Mouse (Mus musculus) kidney, adult 8-10 months (tissue): ENCODE data around the gene Sltm.
"Not testable (repeated sequence)": the region's sequence is repeated elsewhere in the genome, so short reads cannot be mapped to it uniquely, and the experiment has no call there.

ENCODE experiments used
- DNase-seq, 2 experiments: peaks; one replicate each; pipeline ENCODE4 v3.0.0; 2022

Sltm gene

DNA sequence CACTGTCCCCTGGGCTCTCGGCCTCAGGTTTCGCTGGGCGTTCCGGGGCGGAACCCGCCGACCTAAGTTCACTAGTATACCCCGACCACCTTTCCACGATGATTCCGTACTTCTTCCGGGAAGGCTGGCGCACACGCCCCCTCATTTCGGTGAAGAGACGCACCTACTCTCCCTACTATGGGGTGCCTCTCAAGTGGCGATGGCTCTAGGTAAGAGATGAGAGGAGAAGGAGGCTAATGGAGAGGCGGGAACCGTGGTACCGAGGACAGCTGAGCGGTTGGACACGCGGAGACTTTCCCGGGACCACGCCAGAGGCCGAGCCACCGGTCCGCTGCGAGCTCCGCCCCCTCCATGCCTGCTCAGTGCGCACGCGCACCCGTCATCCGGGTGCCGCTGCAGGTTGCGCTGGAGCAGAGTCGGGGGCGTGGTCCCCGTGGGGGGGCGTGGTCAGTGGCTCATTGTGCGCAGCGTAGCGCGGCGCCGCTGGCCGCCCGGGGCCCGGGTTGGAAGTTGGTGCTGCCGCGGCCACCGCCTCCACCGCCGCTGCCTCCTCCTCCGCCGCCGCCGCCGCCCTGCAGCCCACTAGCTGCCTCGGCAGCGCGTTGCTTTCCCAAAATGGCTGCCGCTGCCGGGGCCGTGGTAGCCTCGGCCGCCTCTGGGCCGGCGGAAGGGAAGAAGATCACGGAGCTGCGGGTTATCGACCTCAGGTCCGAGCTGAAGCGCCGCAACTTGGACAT, at the start of gene Sltm:
Sltm (plus strand) TSS at position 450 of the 737 bp plus-strand sequence.
- peak; percentile 99 for DNase-seq

- no peak for DNase-seq
Measured at GRCm38 (mm10) chr9:70493038-70493437, 49.5 kb upstream of the Sltm start.

DNA sequence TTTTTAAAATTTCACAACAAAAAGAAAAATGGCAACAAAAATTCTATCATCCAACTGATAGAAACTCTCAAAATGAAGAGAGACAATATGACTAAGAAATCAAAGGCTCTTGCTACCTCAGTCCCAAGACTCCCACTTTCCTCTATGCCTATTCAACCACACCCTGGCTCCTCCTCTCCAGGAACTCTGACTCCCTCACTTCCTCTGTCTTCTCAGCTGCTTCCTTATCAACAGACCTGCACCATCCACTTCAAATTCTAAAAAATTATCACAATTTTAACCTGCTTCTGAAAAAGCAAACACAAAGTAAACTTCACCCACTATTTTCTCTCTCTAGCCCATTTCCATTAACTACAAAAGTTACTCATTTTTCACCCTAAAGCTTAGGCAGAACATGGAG, 45.6 kb upstream of the Sltm start:
- no peak for DNase-seq

DNA sequence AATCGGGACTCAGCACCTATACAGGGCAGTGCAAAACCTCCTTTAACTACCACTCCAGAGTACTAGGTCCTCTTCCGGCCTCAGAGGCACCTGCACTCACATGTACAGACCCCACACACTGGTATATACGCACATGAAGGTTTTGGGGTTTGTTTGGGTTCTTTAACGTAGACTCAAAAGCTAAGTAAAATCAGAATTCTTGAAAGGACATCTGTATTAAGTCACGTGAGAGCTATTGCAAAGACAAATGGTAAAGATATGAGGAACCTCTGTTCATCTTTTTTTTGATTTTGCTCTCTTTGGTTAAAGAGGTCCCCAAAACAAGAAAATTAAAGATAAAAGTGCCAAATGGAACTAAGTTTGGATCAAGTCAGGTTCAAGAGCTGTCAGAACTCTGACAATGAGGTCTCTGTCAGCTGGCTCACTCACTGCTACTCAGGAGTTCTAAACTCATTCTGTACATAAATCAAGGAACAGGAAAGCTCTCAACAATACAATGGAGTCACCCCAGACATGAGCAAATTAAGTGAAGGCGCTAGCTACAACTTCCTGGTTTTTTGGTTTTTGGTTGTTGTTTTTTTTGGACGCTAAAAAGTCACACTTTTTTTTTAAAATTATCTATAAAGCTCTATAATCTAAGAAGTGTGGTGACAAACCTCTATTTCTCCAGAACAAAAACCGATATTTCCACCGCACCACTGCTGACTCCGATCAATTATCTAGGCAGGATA, 40.1 kb upstream of the Sltm start:
- no peak for DNase-seq

DNA sequence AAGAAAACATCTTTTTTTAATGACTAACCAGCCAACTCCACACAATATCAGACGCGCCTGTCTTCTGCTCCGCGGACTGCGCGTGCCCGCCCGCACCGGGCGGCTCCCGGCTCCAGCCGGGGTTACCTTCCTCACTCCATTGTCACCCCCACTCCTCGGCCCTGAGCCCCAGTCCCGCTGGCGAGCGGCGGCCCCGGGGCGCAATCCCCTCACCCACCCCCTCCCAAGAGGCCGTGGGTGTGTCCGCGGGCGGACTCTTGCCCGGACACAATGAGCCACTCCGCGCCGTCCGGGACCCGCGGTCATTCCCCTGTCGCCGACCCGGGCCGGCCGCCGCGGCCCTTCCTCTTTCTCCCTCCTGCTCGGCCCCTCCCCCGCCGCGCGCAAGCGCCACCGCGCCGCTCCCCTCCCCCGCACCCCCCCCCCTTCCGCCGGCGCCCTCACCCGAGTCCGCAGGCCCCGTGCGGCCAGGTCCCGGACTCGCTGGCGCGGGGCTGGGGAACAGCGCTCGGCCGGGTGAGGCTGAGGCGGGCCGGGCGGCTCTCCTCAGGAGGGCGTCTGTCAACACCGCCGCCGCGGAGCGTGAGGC, 39.4 kb upstream of the Sltm start:
- peak in 1 of 2 experiments; percentile 42 for DNase-seq

DNA sequence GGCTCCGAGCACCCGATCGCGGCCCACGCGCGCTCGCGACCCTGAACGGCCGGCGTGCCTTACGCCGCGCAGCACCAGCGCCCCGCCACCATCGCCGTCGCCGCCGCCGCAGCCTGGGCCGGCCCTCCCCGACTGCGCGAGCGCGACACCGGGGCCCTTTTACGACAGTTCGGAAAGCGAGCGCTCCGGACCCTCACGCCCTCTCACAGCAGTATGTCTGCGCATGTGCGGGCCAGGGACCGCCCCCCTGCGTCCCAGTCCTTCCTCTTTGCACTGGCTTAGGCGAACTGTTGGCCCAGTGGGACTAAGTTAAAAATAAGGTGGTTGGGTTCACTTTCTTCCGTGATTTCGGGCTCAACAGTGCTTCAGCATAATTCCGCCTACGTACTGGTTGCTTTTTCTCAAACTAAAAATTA, 38.9 kb upstream of the Sltm start, which contains the start of gene Rnf111:
Rnf111 (minus strand) TSS at position 100 of the 416 bp plus-strand sequence.
- DNase-seq: peak; percentile 97

- no peak for DNase-seq
Measured at GRCm38 (mm10) chr9:70506186-70506585, 36.4 kb upstream of the Sltm start.

DNA sequence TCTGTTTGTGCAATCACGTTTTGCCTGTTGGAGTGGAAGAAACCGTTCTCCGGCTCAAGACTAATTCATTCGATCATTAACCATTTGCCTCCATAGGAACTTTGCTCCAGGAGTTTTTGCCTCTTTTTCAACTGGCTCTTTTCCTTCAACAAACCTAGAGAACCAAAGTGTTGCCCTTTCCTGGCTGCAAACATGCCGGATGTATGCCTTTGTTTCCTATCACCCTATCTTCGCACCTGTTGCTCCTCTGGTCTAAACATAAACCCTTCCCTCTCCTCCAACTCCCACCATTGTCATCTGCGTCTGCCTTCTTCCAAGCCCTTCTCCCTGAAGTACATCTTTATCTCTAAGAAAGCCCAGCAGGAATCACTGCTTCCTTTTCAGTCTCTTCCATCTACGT, 35.8 kb upstream of the Sltm start:
- peak in 1 of 2 experiments; percentile 14 for DNase-seq

GRCm38 (mm10) chr9:70509906-70510525, 32.5 kb upstream of the Sltm start:
- DNase-seq: peak; percentile 67

DNA sequence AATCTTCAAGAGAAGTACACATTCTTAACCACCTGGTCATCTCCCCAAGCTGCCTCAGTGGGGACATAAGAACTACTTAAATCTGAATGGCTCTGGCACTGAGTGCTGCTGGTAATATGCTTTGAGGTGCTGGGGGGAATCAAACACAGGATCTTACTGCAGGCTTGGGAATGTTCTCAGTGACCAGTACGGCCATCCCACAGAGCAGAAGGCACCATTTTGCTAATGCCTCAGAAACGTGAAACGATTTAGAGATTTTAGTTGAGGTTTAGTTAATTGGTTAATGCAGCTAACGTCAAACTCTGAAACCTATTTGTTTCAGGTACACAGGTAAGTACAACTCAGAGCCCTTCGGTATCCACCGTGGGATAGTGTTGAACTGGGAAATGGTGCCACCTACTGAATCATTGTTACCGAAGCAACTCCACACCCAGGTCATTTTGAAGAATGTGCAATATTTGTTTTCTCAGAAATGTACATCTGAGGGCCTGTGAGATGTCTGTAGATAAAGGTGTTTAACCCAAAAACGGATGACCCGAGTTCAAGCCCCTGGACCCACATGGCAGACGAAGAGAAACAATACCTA, 31.5 kb upstream of the Sltm start:
- peak; percentile 44 to 51 for DNase-seq

DNA sequence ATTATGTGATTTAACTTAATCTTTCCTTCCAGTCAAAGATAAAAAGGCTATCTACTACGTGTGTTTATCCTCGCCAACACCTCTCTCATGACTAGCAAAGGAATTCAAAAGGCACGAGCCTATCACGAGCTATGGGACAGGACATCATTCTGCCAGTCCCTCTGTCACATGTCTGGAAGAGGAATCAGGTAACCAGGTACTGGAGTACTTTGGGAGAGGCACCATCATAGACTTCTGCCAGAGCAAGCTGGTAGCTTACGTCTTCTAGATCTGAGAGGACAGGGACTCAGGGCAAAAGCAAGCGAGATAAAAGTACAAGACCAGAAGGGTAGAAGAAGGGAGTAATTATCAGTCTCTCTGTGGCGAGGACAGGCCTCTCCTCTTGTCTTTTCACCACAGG, 30.9 kb upstream of the Sltm start:
- DNase-seq: no peak

DNA sequence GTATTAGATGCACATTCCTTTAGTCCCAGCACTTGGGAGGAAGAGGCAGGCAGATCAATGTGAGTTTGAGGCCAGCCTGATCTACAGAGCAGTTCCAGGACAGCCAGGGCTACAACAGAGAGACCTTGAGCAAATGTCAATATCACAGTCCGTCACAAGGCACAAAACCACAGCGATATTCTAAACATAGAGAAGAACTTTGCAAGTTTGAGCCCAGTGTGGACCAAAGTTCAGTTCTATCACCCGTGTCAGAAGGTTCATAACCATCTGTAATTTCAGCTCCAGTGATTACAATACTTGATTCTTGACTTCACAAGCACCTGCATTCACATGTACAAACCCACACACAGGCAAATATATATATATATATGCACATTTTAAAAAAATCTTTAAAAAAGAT, 21.9 kb upstream of the Sltm start:
- DNase-seq: peak in 1 of 2 experiments; percentile 18

DNA sequence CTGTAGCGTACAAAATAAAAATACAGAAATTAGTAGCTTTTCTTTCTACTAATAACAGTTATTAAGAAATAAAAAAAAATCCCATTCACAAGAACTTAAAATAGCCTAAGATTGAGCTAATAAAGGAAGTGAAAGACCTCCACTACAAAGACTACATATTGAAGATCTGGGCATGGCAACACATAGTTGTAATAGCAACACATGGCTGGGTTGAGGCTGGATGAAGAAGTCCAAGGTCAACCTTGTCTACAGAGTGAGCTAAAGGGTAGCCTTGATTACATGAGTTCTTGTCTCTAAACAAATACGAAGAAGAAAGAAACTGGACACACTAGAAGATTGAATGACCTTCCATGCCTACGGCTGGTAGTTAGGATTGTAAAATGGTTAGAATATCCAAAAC, 18.7 kb upstream of the Sltm start:
- no peak for DNase-seq

DNA sequence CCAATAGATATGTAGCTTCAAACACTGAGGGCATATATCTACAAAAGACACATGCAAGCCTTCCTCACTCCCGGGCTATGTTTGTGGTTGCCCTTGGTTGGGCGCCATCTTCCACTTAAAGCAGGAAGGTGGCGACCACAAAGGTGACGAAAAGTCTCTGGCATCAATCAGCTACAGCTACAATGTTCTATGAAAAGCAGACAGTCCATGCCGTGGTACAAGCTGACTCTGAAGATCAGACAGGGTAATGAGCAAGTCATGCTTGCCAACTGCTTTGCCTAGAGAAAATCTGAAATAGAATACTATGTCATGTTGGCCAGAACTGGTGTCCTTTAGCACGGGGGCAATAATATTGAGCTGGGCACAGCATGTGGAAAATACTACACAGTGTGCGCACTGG, 18.2 kb upstream of the Sltm start:
- DNase-seq: no peak

GRCm38 (mm10) chr9:70533328-70533727, 9.2 kb upstream of the Sltm start:
- no peak for DNase-seq

- DNase-seq: no peak
Measured at GRCm38 (mm10) chr9:70541584-70541983, 970 bp upstream of the Sltm start.

DNA sequence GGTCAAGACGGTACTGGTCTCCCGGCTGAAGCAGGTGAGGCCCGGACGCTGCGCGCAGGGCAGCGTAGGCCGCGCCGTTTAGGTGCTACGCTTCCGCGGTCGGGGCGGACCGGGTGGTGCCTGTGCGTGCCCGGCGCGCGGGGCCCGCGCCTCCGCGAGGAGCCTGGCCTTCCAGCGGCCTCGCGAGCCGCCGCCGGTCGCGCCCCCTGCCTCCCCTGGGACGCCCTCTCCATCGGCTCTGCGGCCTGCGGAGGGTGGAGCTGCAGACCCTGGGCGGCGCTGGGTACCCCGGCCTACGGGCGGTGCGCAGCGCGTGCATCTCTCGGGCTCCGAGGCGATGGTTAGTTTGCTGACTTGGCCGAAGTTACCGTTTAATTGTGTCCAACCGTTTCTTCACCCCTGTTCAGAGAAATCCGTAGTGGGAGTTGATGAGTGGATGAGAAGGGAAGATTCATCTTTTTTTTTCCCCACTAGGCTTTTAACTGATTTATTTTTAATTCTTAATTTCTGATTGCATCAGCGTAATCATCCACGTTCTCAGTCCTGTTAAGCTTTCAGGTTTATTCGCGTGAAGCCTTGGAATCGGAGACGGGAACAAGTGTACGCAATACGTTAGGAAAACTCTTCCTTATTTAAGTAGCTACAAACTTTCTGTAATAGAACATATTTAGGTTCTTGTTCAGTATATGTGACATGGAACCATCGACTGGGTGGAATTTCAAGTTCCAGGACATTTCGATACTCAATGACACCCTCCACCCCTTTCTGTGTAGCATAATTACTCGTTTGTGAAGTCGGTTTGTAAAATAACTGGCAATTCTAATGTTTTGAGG, 710 bp downstream of the Sltm start:
- no peak for DNase-seq

GRCm38 (mm10) chr9:70543985-70544384, 1.4 kb downstream of the Sltm start:
- no peak for DNase-seq

DNA sequence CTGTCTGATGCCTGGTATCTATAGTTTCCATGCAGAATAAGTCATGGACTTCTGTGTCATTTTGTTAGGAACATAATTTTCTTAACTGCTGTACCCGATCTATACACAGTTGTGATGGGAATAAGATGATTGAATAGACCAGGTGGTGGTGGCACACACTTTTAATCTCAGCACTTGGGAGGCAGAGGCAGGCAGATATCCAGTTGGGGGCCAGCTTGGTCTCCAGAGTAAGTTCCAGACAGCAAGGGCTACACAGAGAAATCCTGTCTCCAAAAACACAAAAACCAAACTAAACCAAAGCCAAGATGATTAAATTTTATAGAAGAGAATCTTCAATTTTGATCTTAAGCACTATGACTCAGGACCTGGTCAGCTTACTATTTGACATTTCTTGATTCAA, 2.3 kb downstream of the Sltm start:
- DNase-seq: no peak

GRCm38 (mm10) chr9:70546576-70546975, 4.0 kb downstream of the Sltm start:
- DNase-seq: not testable (repeated sequence)

DNA sequence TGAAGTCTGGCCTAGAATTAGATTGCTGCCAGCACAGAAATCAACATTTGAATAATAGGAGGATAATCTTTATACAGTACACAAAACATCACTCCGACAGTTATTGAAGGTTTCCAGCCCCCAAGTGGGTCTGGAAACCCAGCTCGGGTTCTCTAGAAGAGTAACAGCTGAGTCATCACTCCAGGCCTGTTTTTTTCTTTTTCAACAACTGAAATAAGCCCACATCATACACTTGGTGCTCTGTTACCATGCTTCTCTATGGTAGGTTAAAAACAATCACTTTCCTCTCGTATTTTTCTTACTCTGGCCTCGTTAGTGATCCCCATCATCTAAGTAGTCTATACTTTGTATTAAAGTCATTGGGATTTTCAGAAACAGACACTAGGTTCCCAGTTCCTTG, 5.8 kb downstream of the Sltm start:
- no peak for DNase-seq

DNA sequence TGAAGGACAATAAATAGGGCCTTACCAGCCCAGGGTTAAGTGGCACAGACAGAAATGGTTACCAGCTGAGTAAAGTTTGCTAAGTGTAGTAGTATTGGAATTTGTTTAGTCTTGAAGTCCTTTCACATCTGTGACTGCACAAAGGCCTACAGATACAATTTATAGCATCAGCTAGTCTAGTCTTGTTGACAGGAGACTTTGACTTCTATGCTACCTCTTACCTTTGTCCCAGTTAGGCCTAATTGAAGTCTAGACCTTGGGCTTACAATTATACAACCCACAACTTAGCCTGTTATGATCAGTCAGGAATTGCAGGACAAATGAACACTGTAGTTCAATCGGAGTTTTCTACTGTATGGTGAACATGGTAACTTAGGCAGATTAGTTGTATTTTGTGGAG, 9.0 kb downstream of the Sltm start:
- DNase-seq: peak in 1 of 2 experiments; percentile 47
